16 mouse cellular contexts compared by ENCODE assay signal in genomic region chr10:11362896-11363487, GRCm38 (mm10). TPM values are rescaled to one million over a fixed set of nuclear protein-coding genes. Genes with fewer than 3 reads are reported as not detected.
DNase-seq lines count a peak whose midpoint lies in the region; ATAC-seq lines count a peak whose summit lies in the region.
"Had no signal": no experiment of that assay in that cellular context is flagged by ENCODE, and none has a peak within 500 bp of the region (broad histone marks: within the 10 kb centered on the region; RNA-seq: fewer than 3 reads in every experiment).

No protein-coding gene starts in this region.

- H3K27ac ChIP-seq in kidney, embryonic 15.5 days: no peak overlapping the region
- H3K27ac ChIP-seq in kidney, embryonic 16.5 days (ENCODE audit: low read length): no peak overlapping the region
- H3K27ac ChIP-seq in midbrain, embryonic 12.5 days (replicated peaks): no peak overlapping the region
- H3K27ac ChIP-seq in midbrain, embryonic 10.5 days (replicated peaks): no peak overlapping the region
- no peak overlapping the region for H3K27ac ChIP-seq in midbrain, embryonic 15.5 days
- H3K27ac ChIP-seq: embryonic facial prominence, embryonic 13.5 days; intestine, embryonic 15.5 days; limb, embryonic 10.5 days; stomach, embryonic 15.5 days had no signal

- no peak overlapping the region for H3K4me2 ChIP-seq in kidney, embryonic 15.5 days
- no peak overlapping the region for H3K4me2 ChIP-seq in kidney, embryonic 16.5 days (replicated peaks; ENCODE audit: low read depth, low read length)
- no peak overlapping the region for H3K4me2 ChIP-seq in midbrain, embryonic 12.5 days (replicated peaks)
- H3K4me2 ChIP-seq in midbrain, embryonic 15.5 days: no peak overlapping the region
- H3K4me2 ChIP-seq: embryonic facial prominence, embryonic 13.5 days; heart, embryonic 11.5 days; intestine, embryonic 15.5 days; stomach, embryonic 15.5 days had no signal

- peaks cover 1% of the 10 kb centered on the region; the same call in 1 of the 2 replicates for H3K9me3 ChIP-seq in kidney, embryonic 15.5 days (replicated peaks)
- H3K9me3 ChIP-seq in kidney, embryonic 16.5 days (ENCODE audit: low read length): peaks cover 4% of the 10 kb centered on the region; the same call in 1 of the 2 replicates
- no peaks in the 10 kb centered on the region for H3K9me3 ChIP-seq in midbrain, embryonic 12.5 days
- H3K9me3 ChIP-seq in midbrain, embryonic 10.5 days (replicated peaks): no peaks in the 10 kb centered on the region
- no peaks in the 10 kb centered on the region for H3K9me3 ChIP-seq in midbrain, embryonic 15.5 days
- H3K9me3 ChIP-seq: embryonic facial prominence, embryonic 13.5 days; intestine, embryonic 15.5 days; limb, embryonic 10.5 days; stomach, embryonic 15.5 days had no signal

- H3K27me3 ChIP-seq in kidney, embryonic 15.5 days: no peaks in the 10 kb centered on the region
- H3K27me3 ChIP-seq in kidney, embryonic 16.5 days (ENCODE audit: insufficient read depth, low read length): no peaks in the 10 kb centered on the region
- no peaks in the 10 kb centered on the region for H3K27me3 ChIP-seq in midbrain, embryonic 12.5 days
- H3K27me3 ChIP-seq in midbrain, embryonic 10.5 days (ENCODE audit: low read depth, poor library complexity, severe bottlenecking): no peaks in the 10 kb centered on the region
- H3K27me3 ChIP-seq in midbrain, embryonic 15.5 days (replicated peaks): no peaks in the 10 kb centered on the region
- H3K27me3 ChIP-seq: embryonic facial prominence, embryonic 13.5 days; intestine, embryonic 15.5 days; stomach, embryonic 15.5 days had no signal

- no peak overlapping the region for H3K4me3 ChIP-seq in kidney, embryonic 15.5 days (replicated peaks)
- no peak overlapping the region for H3K4me3 ChIP-seq in kidney, embryonic 16.5 days (ENCODE audit: low read length)
- H3K4me3 ChIP-seq in midbrain, embryonic 12.5 days: no peak overlapping the region
- no peak overlapping the region for H3K4me3 ChIP-seq in midbrain, embryonic 10.5 days
- H3K4me3 ChIP-seq in midbrain, embryonic 15.5 days: no peak overlapping the region
- H3K4me3 ChIP-seq: embryonic facial prominence, embryonic 13.5 days; intestine, embryonic 15.5 days; limb, embryonic 10.5 days; stomach, embryonic 15.5 days had no signal

- H3K9ac ChIP-seq in kidney, embryonic 15.5 days: no peak overlapping the region
- no peak overlapping the region for H3K9ac ChIP-seq in kidney, embryonic 16.5 days (replicated peaks; ENCODE audit: low read length)
- H3K9ac ChIP-seq in midbrain, embryonic 12.5 days (replicated peaks): no peak overlapping the region
- no peak overlapping the region for H3K9ac ChIP-seq in midbrain, embryonic 15.5 days
- H3K9ac ChIP-seq: embryonic facial prominence, embryonic 13.5 days; intestine, embryonic 15.5 days; liver, postnatal 0 days; stomach, embryonic 15.5 days had no signal

- 54% methylated on average over 12 of the region's 12 CpGs for WGBS in kidney, embryonic 15.5 days
- WGBS in kidney, embryonic 16.5 days: 48% methylated on average over 12 of the region's 12 CpGs
- 76% methylated on average over 12 of the region's 12 CpGs for WGBS in midbrain, embryonic 12.5 days
- 86% methylated on average over 12 of the region's 12 CpGs for WGBS in midbrain, embryonic 10.5 days
- WGBS in midbrain, embryonic 15.5 days: 70% methylated on average over 12 of the region's 12 CpGs

- H3K36me3 ChIP-seq in kidney, embryonic 15.5 days: no peaks in the 10 kb centered on the region
- no peaks in the 10 kb centered on the region for H3K36me3 ChIP-seq in kidney, embryonic 16.5 days (ENCODE audit: insufficient read depth, low read length)
- no peaks in the 10 kb centered on the region for H3K36me3 ChIP-seq in midbrain, embryonic 12.5 days
- no peaks in the 10 kb centered on the region for H3K36me3 ChIP-seq in midbrain, embryonic 10.5 days
- no peaks in the 10 kb centered on the region for H3K36me3 ChIP-seq in midbrain, embryonic 15.5 days (replicated peaks)
- H3K36me3 ChIP-seq: embryonic facial prominence, embryonic 13.5 days; intestine, embryonic 15.5 days; limb, embryonic 10.5 days; stomach, embryonic 15.5 days had no signal

- peak; percentile 9 for DNase-seq in embryo, embryonic 11.5 days (ENCODE audit: low read depth, low spot score)
- no peak for DNase-seq in embryo, embryonic 9.5 days (ENCODE audit: extremely low spot score)
- DNase-seq in midbrain, embryonic 10.5 days (ENCODE audit: low spot score): no peak
- DNase-seq in cerebellum, adult 9-11 months: no peak
- DNase-seq: liver, postnatal 0 days; right cerebral cortex, postnatal 14 days had no signal

- H3K4me1 ChIP-seq in kidney, embryonic 15.5 days: no peaks in the 10 kb centered on the region
- H3K4me1 ChIP-seq in kidney, embryonic 16.5 days (ENCODE audit: insufficient read depth, low read length): 0 out of 2 replicates have a peak, but pooled peaks cover 3% of the 10 kb centered on the region
- H3K4me1 ChIP-seq in midbrain, embryonic 12.5 days: no peaks in the 10 kb centered on the region
- H3K4me1 ChIP-seq in midbrain, embryonic 10.5 days: no peaks in the 10 kb centered on the region
- H3K4me1 ChIP-seq in midbrain, embryonic 15.5 days: no peaks in the 10 kb centered on the region
- H3K4me1 ChIP-seq: embryonic facial prominence, embryonic 13.5 days; intestine, embryonic 15.5 days; limb, embryonic 10.5 days; stomach, embryonic 15.5 days had no signal

- 0 out of 2 replicates have a peak, but pooled peaks have one; percentile 22 for ATAC-seq in kidney, embryonic 15.5 days (replicated peaks; ENCODE audit: low FRiP score)
- no peak for ATAC-seq in kidney, embryonic 16.5 days (ENCODE audit: low FRiP score, low TSS enrichment)
- peak; percentile 54; the same call in 1 of the 2 replicates for ATAC-seq in midbrain, embryonic 12.5 days (ENCODE audit: low FRiP score, low read depth)
- peak; percentile 48; the same call in 1 of the 2 replicates for ATAC-seq in midbrain, embryonic 15.5 days (replicated peaks)
- ATAC-seq: CD4-positive, CD25-positive, alpha-beta regulatory T cell, adult 4 months; intestine, embryonic 15.5 days; liver, postnatal 0 days had no signal

RNA-seq across cellular contexts. Expression of gene Epm2a, which starts 19.8 kb away (rescaled TPM):
- polyA plus RNA-seq in kidney, embryonic 15.5 days (2015; fragmentation: Nextera tagmentation; extraction: Ambion mirVana): 0.24 and 0.25 TPM in 2 replicates
- polyA plus RNA-seq in kidney, embryonic 16.5 days (2015; fragmentation: Nextera tagmentation; extraction: Ambion mirVana): 0.35 and 1.2 TPM in 2 replicates
- 1.6 and 2.5 TPM in 2 replicates for polyA plus RNA-seq in midbrain, embryonic 12.5 days (2016; fragmentation: Nextera tagmentation; extraction: Ambion mirVana)
- polyA plus RNA-seq in midbrain, embryonic 10.5 days (2016; fragmentation: Nextera tagmentation; extraction: Ambion mirVana): 0.64 and 0.73 TPM in 2 replicates
- polyA plus RNA-seq in midbrain, embryonic 15.5 days (2015; fragmentation: Nextera tagmentation; extraction: Ambion mirVana): 1.4 and 1.6 TPM in 2 replicates
- polyA plus RNA-seq: CD4-positive, CD25-positive, alpha-beta regulatory T cell, adult 4 months had no signal
